ENCODE assay signal across 9 mouse cellular contexts in the genomic region with DNA sequence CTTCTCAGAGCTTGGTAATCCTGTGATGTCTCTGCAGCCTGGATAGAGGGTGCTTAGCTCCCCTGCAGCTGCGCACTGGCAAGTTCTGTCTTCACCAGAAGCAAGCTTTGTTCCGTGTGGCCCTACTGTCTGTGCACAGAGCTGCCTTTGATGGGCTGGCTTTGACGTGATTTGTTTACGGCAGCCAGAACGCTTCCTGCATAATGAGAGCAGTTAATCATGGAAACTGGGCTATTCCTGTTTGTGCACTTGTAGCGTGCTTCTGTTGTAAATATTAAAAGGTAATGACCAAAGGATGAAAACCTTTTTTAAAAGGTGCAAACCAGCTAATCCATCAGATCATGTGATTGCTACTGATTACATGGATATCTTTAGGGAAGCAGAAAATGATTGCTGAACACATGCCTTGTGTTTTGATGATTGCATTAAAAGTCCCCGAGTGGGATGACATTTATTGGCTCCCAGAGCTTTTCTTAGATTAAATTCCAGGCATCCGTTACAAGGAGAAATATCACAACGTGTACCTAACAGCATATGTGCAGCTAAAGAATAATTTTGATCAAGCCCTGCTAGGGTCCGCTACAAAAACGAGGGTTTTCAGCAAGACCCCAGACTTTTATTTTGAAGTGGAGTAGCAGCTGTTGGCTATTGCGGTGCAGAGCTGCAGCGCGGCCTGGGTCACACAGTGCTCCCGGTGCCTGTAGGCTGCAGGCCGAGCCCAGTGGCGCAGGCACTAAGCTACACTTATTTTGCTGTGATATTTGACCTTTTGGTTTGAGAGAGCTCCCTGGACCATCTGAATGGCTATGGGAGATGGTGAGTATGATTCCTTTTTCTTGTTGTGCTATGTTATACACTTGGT. TPM values are rescaled to one million over a fixed set of nuclear protein-coding genes. Genes with fewer than 3 reads are reported as not detected.
DNase-seq lines count a peak whose midpoint lies in the region; ATAC-seq and TF ChIP-seq lines count a peak whose summit lies in the region.
"Had no signal": no experiment of that assay in that cellular context is flagged by ENCODE, and none has a peak within 500 bp of the region (broad histone marks: within the 10 kb centered on the region; RNA-seq: fewer than 3 reads in every experiment).

No protein-coding gene starts in this region.

- no peaks in the 10 kb centered on the region for H3K36me3 ChIP-seq in E14TG2a.4 (ENCODE audit: insufficient read depth, low read length)
- no peaks in the 10 kb centered on the region for H3K36me3 ChIP-seq in forebrain, postnatal 0 days (ENCODE audit: insufficient read depth)
- no peaks in the 10 kb centered on the region for H3K36me3 ChIP-seq in liver, embryonic 15.5 days (replicated peaks)

- intact Hi-C loops in heart, postnatal 25 days (cut with DNase I), result loop anchor here (2.0 to 5.0 kb wide), 2 partner anchors 50 to 139 kb away; partner anchors contain the start of gene Ubp1

- peak overlapping the region; percentile 66 for H3K4me2 ChIP-seq in forebrain, postnatal 0 days (ENCODE audit: low read depth)
- H3K4me2 ChIP-seq in liver, embryonic 15.5 days, result peak overlapping the region; percentile 53

- ATAC-seq in forebrain, postnatal 0 days, result peak; percentile 99
- peak; percentile 76 for ATAC-seq in liver, embryonic 15.5 days (ENCODE audit: insufficient read depth)
- ATAC-seq: Patski had no signal

- under 1% methylated on average over 17 of the region's 17 CpGs for WGBS in forebrain, postnatal 0 days
- 6% methylated on average over 17 of the region's 17 CpGs for WGBS in liver, embryonic 15.5 days (ENCODE audit: insufficient replicate concordance)

- TF ChIP-seq CTCF in E14TG2a.4 (conservative IDR thresholded peaks at IDR 0.05; ENCODE audit: low read length), result no peak
- TF ChIP-seq CTCF in forebrain, postnatal 0 days (IDR thresholded peaks at IDR 0.05; ENCODE audit: low read depth), result 0 out of 2 replicates have a peak, but pooled peaks have one; percentile 10

- no peaks in the 10 kb centered on the region for H3K9me3 ChIP-seq in E14TG2a.4 (ENCODE audit: low read length)
- H3K9me3 ChIP-seq in forebrain, postnatal 0 days (ENCODE audit: low read length), result no peaks in the 10 kb centered on the region
- no peaks in the 10 kb centered on the region for H3K9me3 ChIP-seq in liver, embryonic 15.5 days (replicated peaks)

- peak; percentile 78 to 84 for DNase-seq in cerebellum, adult 18-20 months
- peak; percentile 92 for DNase-seq in forebrain, postnatal 0 days
- DNase-seq in heart, postnatal 25 days (ENCODE audit: low spot score), result peak; percentile 29
- peak; percentile 88 for DNase-seq in layer of hippocampus, adult 11-12 months (ENCODE audit: low spot score)
- DNase-seq in neural tube, embryonic 10.5 days (ENCODE audit: extremely low spot score, low spot score), result peak; percentile 66
- DNase-seq in telencephalon, adult 2 months (ENCODE audit: low read depth, low spot score), result peak; percentile 93

- H3K4me3 ChIP-seq in E14TG2a.4 (replicated peaks; ENCODE audit: low read length), result peak overlapping the region; percentile 21
- H3K4me3 ChIP-seq in forebrain, postnatal 0 days (ENCODE audit: low read depth, low read length), result peak overlapping the region; percentile 61
- H3K4me3 ChIP-seq in liver, embryonic 15.5 days (replicated peaks), result peak overlapping the region; percentile 37

- H3K9ac ChIP-seq in forebrain, postnatal 0 days, result peak overlapping the region; percentile 77
- no peak overlapping the region for H3K9ac ChIP-seq in liver, embryonic 15.5 days

- H3K27ac ChIP-seq in forebrain, postnatal 0 days (ENCODE audit: low read depth, low read length), result peak overlapping the region; percentile 88
- H3K27ac ChIP-seq in liver, embryonic 15.5 days (replicated peaks), result 0 out of 2 replicates have a peak overlapping the region, but pooled peaks have one; percentile 26

- H3K27me3 ChIP-seq in E14TG2a.4 (ENCODE audit: insufficient read depth, low read length), result no peaks in the 10 kb centered on the region
- no peaks in the 10 kb centered on the region for H3K27me3 ChIP-seq in forebrain, postnatal 0 days (ENCODE audit: insufficient read depth, low read length)
- no peaks in the 10 kb centered on the region for H3K27me3 ChIP-seq in liver, embryonic 15.5 days
- H3K27me3 ChIP-seq: Patski had no signal

- H3K4me1 ChIP-seq in E14TG2a.4 (replicated peaks; ENCODE audit: low read depth, low read length), result peaks cover 26% of the 10 kb centered on the region
- H3K4me1 ChIP-seq in forebrain, postnatal 0 days (ENCODE audit: insufficient read depth), result peaks cover 15% of the 10 kb centered on the region
- peaks cover 17% of the 10 kb centered on the region for H3K4me1 ChIP-seq in liver, embryonic 15.5 days (replicated peaks)

RNA-seq across cellular contexts. Expression of gene Clasp2, which starts 51.6 kb away (rescaled TPM):
- 243 and 278 TPM in 2 replicates for total RNA-seq in forebrain, postnatal 0 days (2014; rRNA removed)
- polyA plus RNA-seq in forebrain, postnatal 0 days (2015; fragmentation: Nextera tagmentation; extraction: Ambion mirVana), result 58.7 and 95.6 TPM in 2 replicates
- total RNA-seq in heart, postnatal 25 days (2021), result 10 to 100 TPM; 48.0 to 57.5 TPM
- 8.6 and 9.9 TPM in 2 replicates for polyA plus RNA-seq in liver, embryonic 15.5 days (2015; fragmentation: Nextera tagmentation; extraction: Ambion mirVana)

Comparison
In these comparisons a context has a peak if more than half of its experiments do, and no peak if none do; other contexts are left out.
1. Peak in every context shown above with its lines: DNase-seq, ATAC-seq, H3K4me3 ChIP-seq and H3K27ac ChIP-seq.
2. DNase-seq: peak in every context shown above with its lines; median percentile 93 in telencephalon, adult 2 months; 92 in forebrain, postnatal 0 days; 88 in layer of hippocampus, adult 11-12 months; 81 in cerebellum, adult 18-20 months; 66 in neural tube, embryonic 10.5 days; 29 in heart, postnatal 25 days.